Mouse (Mus musculus) forebrain, postnatal 0 days (tissue): ENCODE data around the gene Olfr68. TPM values are rescaled to one million over a fixed set of nuclear protein-coding genes. Genes with fewer than 3 reads are reported as not detected.
"Not testable (repeated sequence)": the region's sequence is repeated elsewhere in the genome, so short reads cannot be mapped to it uniquely, and the experiment has no call there.

Source experiments
- ATAC-seq: fragments of 200-750 bp; cut with Nextera tagmentation; 2 replicates; pipeline ENCODE4 v1.8.0; 2017; ENCODE audit warnings: mild to moderate bottlenecking, moderate library complexity
- DNase-seq: peaks from one replicate; pipeline ENCODE4 v3.0.0-alpha.2; 2015
- H3K27ac ChIP-seq: fragments of 300-500 bp; sonication (generic); 2 replicates; pipeline ENCODE4 v1.5.1; 2014; ENCODE audit warnings: low read depth, mild to moderate bottlenecking, antibody characterized with exemption, low read length, moderate library complexity, mixed read lengths
- H3K27me3 ChIP-seq: fragments of 300-500 bp; sonication (generic); 2 replicates; pipeline ENCODE4 v1.6.1; 2014; ENCODE audit warnings: mild to moderate bottlenecking, low read length, mixed read lengths; ENCODE audit not compliant: insufficient read depth
- H3K36me3 ChIP-seq: fragments of 300-500 bp; sonication (generic); 2 replicates; pipeline ENCODE4 v1.6.1; 2014; ENCODE audit warnings: mild to moderate bottlenecking, moderate library complexity; ENCODE audit not compliant: insufficient read depth
- H3K4me1 ChIP-seq: fragments of 300-500 bp; sonication (generic); 2 replicates; pipeline ENCODE4 v1.6.1; 2014; ENCODE audit warnings: antibody characterized with exemption; ENCODE audit not compliant: insufficient read depth
- H3K4me2 ChIP-seq: fragments of 300-500 bp; sonication (generic); 2 replicates; pipeline ENCODE4 v1.6.1; 2014; ENCODE audit warnings: low read depth, mild to moderate bottlenecking, moderate library complexity
- H3K4me3 ChIP-seq: fragments of 300-500 bp; sonication (generic); 2 replicates; pipeline ENCODE4 v1.5.1; 2014; ENCODE audit warnings: low read depth, low read length, mixed read lengths
- H3K9ac ChIP-seq: fragments of 300-500 bp; sonication (generic); 2 replicates; pipeline ENCODE4 v1.6.1; 2014; ENCODE audit warnings: mild to moderate bottlenecking
- H3K9me3 ChIP-seq: fragments of 300-500 bp; sonication (generic); 2 replicates; pipeline ENCODE4 v1.6.1; 2016; ENCODE audit warnings: low read length
- CTCF ChIP-seq: sonication (generic); IDR thresholded peaks from 2 replicates; pipeline ENCODE4 v1.5.1; 2016; ENCODE audit warnings: antibody characterized with exemption, control low read depth, low read depth
- WGBS: fragments of 180-500 bp; shearing (Covaris S2); extraction: QIAGEN DNeasy Blood & Tissue Kit; methylation state at CpG from one replicate; pipeline ENCODE4 v1.1.7; 2014; 5-methylcytosine and 5-hydroxymethylcytosine counted together
- polyA plus RNA-seq: library from polyadenylated mRNA; unstranded; fragments of >200 nt; fragmentation: Nextera tagmentation; extraction: Ambion mirVana; gene quantifications from 2 replicates; pipeline ENCODE4 v1.2.1, GENCODE M21; 2015
- total RNA-seq: library from RNA; depleted of rRNA; stranded (reverse); fragments of >200 nt; gene quantifications from 2 replicates; pipeline ENCODE4 v1.2.3, GENCODE M21; 2014; rRNA removed

The Olfr68 gene
- not detected in 2 replicates for total RNA-seq
- polyA plus RNA-seq: not detected in 2 replicates

- no peak for DNase-seq
- Histone ChIP-seq H3K36me3 (no peaks in the 10 kb centered on the region), H3K9ac (no peak within 1 kb of the TSS), H3K27me3 (no peaks in the 10 kb centered on the region), H3K4me1 (no peaks in the 10 kb centered on the region), H3K4me2 (no peak within 1 kb of the TSS), H3K4me3 (no peak within 1 kb of the TSS), H3K27ac (no peak within 1 kb of the TSS), H3K9me3 (no peaks in the 10 kb centered on the region)
- no peak for TF ChIP-seq CTCF
- ATAC-seq: no peak
- WGBS: 76% methylated on average over 3 of the region's 3 CpGs
Observed at GRCm38 (mm10) chr7:103779598-103779997, at the start of gene Olfr68. Gene Olfr68, minus strand, starts transcription at chr7:103779698.

- no peaks in the 10 kb centered on the region for H3K36me3 ChIP-seq
- no peak within 1 kb of the TSS for H3K27ac ChIP-seq
- DNase-seq: no peak
- no peaks in the 10 kb centered on the region for H3K27me3 ChIP-seq
- H3K4me1 ChIP-seq: no peaks in the 10 kb centered on the region
- no peak for TF ChIP-seq CTCF
- 96% methylated on average over 4 of the region's 4 CpGs for WGBS
- H3K4me3 ChIP-seq: no peak within 1 kb of the TSS
- H3K9ac ChIP-seq: no peak within 1 kb of the TSS
- H3K9me3 ChIP-seq: no peaks in the 10 kb centered on the region
- ATAC-seq: no peak
- H3K4me2 ChIP-seq: no peak within 1 kb of the TSS
Observed at GRCm38 (mm10) chr7:103827808-103828207, 48.3 kb upstream of the Olfr68 start, which contains the start of gene Hbb-bs. Gene Hbb-bs, minus strand, starts transcription at chr7:103828096.

DNA sequence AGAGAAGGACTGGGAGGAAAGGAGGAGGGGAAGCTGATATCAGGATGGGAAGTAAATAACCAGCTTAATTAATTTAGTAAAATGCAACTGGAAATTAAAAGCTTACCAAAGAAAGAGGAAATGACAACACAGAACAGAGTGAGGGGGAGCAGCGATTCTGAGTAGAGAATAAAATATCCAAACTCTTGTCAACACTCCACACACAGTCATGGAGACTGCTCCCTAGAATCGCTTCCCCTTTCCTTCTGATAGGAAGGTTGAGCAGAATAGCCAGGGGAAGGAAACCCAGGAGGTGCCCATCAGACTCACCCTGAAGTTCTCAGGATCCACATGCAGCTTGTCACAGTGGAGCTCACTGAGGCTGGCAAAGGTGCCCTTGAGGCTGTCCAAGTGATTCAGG is 47.6 kb upstream of the Olfr68 start:
- not testable (repeated sequence) for H3K4me3 ChIP-seq, H3K4me1 ChIP-seq, ATAC-seq, DNase-seq, H3K9ac ChIP-seq, H3K27ac ChIP-seq, H3K4me2 ChIP-seq, H3K27me3 ChIP-seq, H3K9me3 ChIP-seq, H3K36me3 ChIP-seq
- WGBS: no CpG with 5 or more reads among the region's 2 CpGs

GRCm38 (mm10) chr7:103826255-103826887 is 46.9 kb upstream of the Olfr68 start:
- Histone ChIP-seq H3K9me3 (no peaks in the 10 kb centered on the region), H3K9ac (no peak overlapping the region), H3K4me2 (no peak overlapping the region), H3K27me3 (no peaks in the 10 kb centered on the region), H3K4me3 (no peak overlapping the region), H3K27ac (no peak overlapping the region), H3K36me3 (no peaks in the 10 kb centered on the region), H3K4me1 (no peaks in the 10 kb centered on the region)
- TF ChIP-seq CTCF: no peak
- 64% methylated on average over 3 of the region's 3 CpGs for WGBS
- DNase-seq (no peak), ATAC-seq (no peak)

GRCm38 (mm10) chr7:103825536-103826254 is 46.2 kb upstream of the Olfr68 start:
- H3K36me3 ChIP-seq: no peaks in the 10 kb centered on the region
- no peaks in the 10 kb centered on the region for H3K27me3 ChIP-seq
- H3K4me3 ChIP-seq: no peak overlapping the region
- no peak for ATAC-seq
- H3K9ac ChIP-seq: no peak overlapping the region
- no peak for DNase-seq
- TF ChIP-seq CTCF: no peak
- WGBS: 91% methylated on average over 3 of the region's 3 CpGs
- no peak overlapping the region for H3K4me2 ChIP-seq
- H3K27ac ChIP-seq: no peak overlapping the region
- H3K4me1 ChIP-seq: no peaks in the 10 kb centered on the region
- no peaks in the 10 kb centered on the region for H3K9me3 ChIP-seq

- no peak for ATAC-seq
- H3K9ac ChIP-seq: no peak overlapping the region
- no peaks in the 10 kb centered on the region for H3K9me3 ChIP-seq
- no peak for TF ChIP-seq CTCF
- H3K27ac ChIP-seq: no peak overlapping the region
- H3K36me3 ChIP-seq: no peaks in the 10 kb centered on the region
- 74% methylated on average over 2 of the region's 2 CpGs for WGBS
- no peak overlapping the region for H3K4me3 ChIP-seq
- H3K4me2 ChIP-seq: no peak overlapping the region
- H3K27me3 ChIP-seq: no peaks in the 10 kb centered on the region
- no peaks in the 10 kb centered on the region for H3K4me1 ChIP-seq
- DNase-seq: no peak
Observed at GRCm38 (mm10) chr7:103824597-103824996, 45.1 kb upstream of the Olfr68 start.

DNA sequence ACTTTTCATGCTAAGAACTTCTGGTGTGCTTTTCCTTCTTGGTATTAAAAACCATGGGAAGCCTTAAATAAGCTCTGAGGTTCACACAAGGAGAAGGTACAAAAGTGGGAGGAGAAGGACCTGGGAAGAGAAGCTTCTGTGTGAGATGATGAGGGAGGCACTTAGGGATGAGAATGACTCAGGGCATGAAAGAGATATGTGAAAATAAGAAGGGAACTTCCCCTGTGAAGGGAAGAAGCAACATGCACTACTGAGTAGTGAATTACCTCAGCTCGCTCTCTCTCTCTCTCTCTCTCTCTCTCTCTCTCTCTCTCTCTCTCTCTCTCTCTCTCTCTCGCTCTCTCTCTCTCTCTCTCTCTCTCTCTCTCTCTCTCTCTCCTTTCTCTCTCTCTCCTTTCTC is 35.6 kb upstream of the Olfr68 start:
- not testable (repeated sequence) for H3K27ac ChIP-seq, H3K36me3 ChIP-seq, H3K4me1 ChIP-seq, H3K4me2 ChIP-seq, DNase-seq, H3K27me3 ChIP-seq, H3K9me3 ChIP-seq, H3K9ac ChIP-seq, H3K4me3 ChIP-seq, ATAC-seq
- 91% methylated on average over 1 of the region's 2 CpGs for WGBS
